17 mouse cellular contexts compared by ENCODE assay signal in genomic region chr9:66231820-66232479, GRCm38 (mm10).
DNase-seq lines count a peak whose midpoint lies in the region; ATAC-seq and TF ChIP-seq lines count a peak whose summit lies in the region.
"Had no signal": no experiment of that assay in that cellular context is flagged by ENCODE, and none has a peak within 500 bp of the region (broad histone marks: within the 10 kb centered on the region; RNA-seq: fewer than 3 reads in every experiment).

No protein-coding gene starts in this region.

- H3K4me2 ChIP-seq in liver, postnatal 0 days (ENCODE audit: low read depth, low read length), result no peak overlapping the region
- H3K4me2 ChIP-seq: embryonic facial prominence, embryonic 15.5 days; forebrain, embryonic 12.5 days; hindbrain, embryonic 14.5 days had no signal

- 0 out of 2 replicates have a peak, but pooled peaks cover 3% of the 10 kb centered on the region for H3K9me3 ChIP-seq in liver, postnatal 0 days (ENCODE audit: low read length)
- H3K9me3 ChIP-seq: embryonic facial prominence, embryonic 15.5 days; forebrain, embryonic 12.5 days; G1E; limb, embryonic 10.5 days had no signal

- H3K79me2 ChIP-seq in liver, adult 2 months (ENCODE audit: control insufficient read depth, insufficient read depth, low read length), result no peaks in the 10 kb centered on the region

- no peak for TF ChIP-seq POLR2A in liver, adult 2 months (IDR thresholded peaks at IDR 0.05; ENCODE audit: extremely low read depth, insufficient read depth, low read length)

- no peak overlapping the region for H3K4me3 ChIP-seq in gastrocnemius, adult 2 months
- no peak overlapping the region for H3K4me3 ChIP-seq in liver, adult 2 months (ENCODE audit: insufficient read depth, low read depth, low read length)
- no peak overlapping the region for H3K4me3 ChIP-seq in liver, postnatal 0 days (ENCODE audit: low read depth, low read length)
- H3K4me3 ChIP-seq: embryonic facial prominence, embryonic 15.5 days; forebrain, embryonic 12.5 days; heart, adult 2 months; limb, embryonic 10.5 days had no signal

- no peak for TF ChIP-seq CTCF in gastrocnemius, adult 2 months (IDR thresholded peaks at IDR 0.05)
- TF ChIP-seq CTCF in liver, adult 2 months (IDR thresholded peaks at IDR 0.05; ENCODE audit: low read depth, low read length), result no peak
- TF ChIP-seq CTCF in liver, postnatal 0 days (IDR thresholded peaks at IDR 0.05; ENCODE audit: low read depth), result no peak

- no peaks in the 10 kb centered on the region for H3K4me1 ChIP-seq in liver, adult 2 months (ENCODE audit: control insufficient read depth, insufficient read depth, low read length)
- no peaks in the 10 kb centered on the region for H3K4me1 ChIP-seq in liver, postnatal 0 days (ENCODE audit: insufficient read depth)
- H3K4me1 ChIP-seq: embryonic facial prominence, embryonic 15.5 days; forebrain, embryonic 12.5 days; limb, embryonic 10.5 days had no signal

- no peak for ATAC-seq in liver, postnatal 0 days
- ATAC-seq in megakaryocyte progenitor cell, adult 5-6 weeks (replicated peaks; ENCODE audit: poor library complexity), result peak; percentile 31; the same call in 1 of the 2 replicates
- ATAC-seq: intestine, embryonic 16.5 days had no signal

- no peak for DNase-seq in gastrocnemius, adult 2 months
- DNase-seq in gastrocnemius, postnatal 4 days (ENCODE audit: low spot score in 2 of 2), result no peak
- DNase-seq in liver, adult 2 months (ENCODE audit: extremely low read depth, low read depth, low spot score), result peak; percentile 30
- DNase-seq in liver, postnatal 0 days, result no peak
- DNase-seq in adipocyte (ENCODE audit: low spot score), result peak; percentile 11
- DNase-seq in layer of hippocampus, adult 11-12 months (ENCODE audit: low spot score), result no peak
- DNase-seq: adrenal gland, postnatal 25 days; midbrain, embryonic 14.5 days had no signal

- no peak for TF ChIP-seq EP300 in liver, postnatal 0 days (IDR thresholded peaks at IDR 0.05; ENCODE audit: low read depth)

- peaks cover 16% of the 10 kb centered on the region; the same call in 1 of the 2 replicates for H3K36me3 ChIP-seq in liver, adult 2 months (ENCODE audit: control insufficient read depth, insufficient read depth, low read length)
- peaks cover 9% of the 10 kb centered on the region; the same call in 1 of the 2 replicates for H3K36me3 ChIP-seq in liver, postnatal 0 days (replicated peaks; ENCODE audit: insufficient read depth, low read length)
- H3K36me3 ChIP-seq: embryonic facial prominence, embryonic 15.5 days; forebrain, embryonic 12.5 days; limb, embryonic 10.5 days had no signal

- 0 out of 2 replicates have a peak overlapping the region, but pooled peaks have one; percentile 3 for H3K27ac ChIP-seq in gastrocnemius, adult 2 months
- no peak overlapping the region for H3K27ac ChIP-seq in liver, adult 2 months (replicated peaks; ENCODE audit: insufficient read depth, low read depth, low read length)
- H3K27ac ChIP-seq in liver, postnatal 0 days (ENCODE audit: low read depth), result no peak overlapping the region
- H3K27ac ChIP-seq: embryonic facial prominence, embryonic 15.5 days; forebrain, embryonic 12.5 days; heart, adult 2 months; hindbrain, embryonic 14.5 days; limb, embryonic 10.5 days; liver, embryonic 14.5 days had no signal

- no peak overlapping the region for H3K9ac ChIP-seq in liver, adult 2 months (ENCODE audit: low read depth, low read length)
- H3K9ac ChIP-seq in liver, postnatal 0 days (replicated peaks), result no peak overlapping the region
- H3K9ac ChIP-seq: embryonic facial prominence, embryonic 15.5 days; forebrain, embryonic 12.5 days; hindbrain, embryonic 14.5 days; liver, embryonic 14.5 days had no signal

- no peaks in the 10 kb centered on the region for H3K27me3 ChIP-seq in liver, adult 2 months (ENCODE audit: control insufficient read depth, insufficient read depth, low read length)
- no peaks in the 10 kb centered on the region for H3K27me3 ChIP-seq in liver, postnatal 0 days (ENCODE audit: insufficient read depth, low read length)
- H3K27me3 ChIP-seq: embryonic facial prominence, embryonic 15.5 days; forebrain, embryonic 12.5 days had no signal

- intact Hi-C loops in gastrocnemius, adult 2 months (cut with DNase I), result no loop called here

- WGBS in liver, adult 2 months, result 76% methylated on average over 7 of the region's 7 CpGs
- WGBS in liver, postnatal 0 days (ENCODE audit: insufficient replicate concordance), result 56% methylated on average over 7 of the region's 7 CpGs

Comparison
In these comparisons a context has a peak if more than half of its experiments do, and no peak if none do; other contexts are left out.
1. DNase-seq: peak in liver, adult 2 months (single experiment) and adipocyte (single experiment); none in gastrocnemius, adult 2 months (single experiment), gastrocnemius, postnatal 4 days (0 of 2), liver, postnatal 0 days (single experiment) and layer of hippocampus, adult 11-12 months (single experiment).